ENCODE assay signal across 26 mouse cellular contexts in genomic region chr17:8555785-8556184, GRCm38 (mm10). TPM values are rescaled to one million over a fixed set of nuclear protein-coding genes. Genes with fewer than 3 reads are reported as not detected.
DNase-seq lines count a peak whose midpoint lies in the region; ATAC-seq and TF ChIP-seq lines count a peak whose summit lies in the region.
"Had no signal": no experiment of that assay in that cellular context is flagged by ENCODE, and none has a peak within 500 bp of the region (broad histone marks: within the 10 kb centered on the region; RNA-seq: fewer than 3 reads in every experiment).

No protein-coding gene starts in this region.

- no peaks in the 10 kb centered on the region for H3K27me3 ChIP-seq in heart, embryonic 14.5 days (ENCODE audit: control insufficient read depth, insufficient read depth, low read length)
- no peaks in the 10 kb centered on the region; the same call in 1 of the 2 replicates for H3K27me3 ChIP-seq in lung, embryonic 14.5 days (ENCODE audit: insufficient read depth, low read length)
- H3K27me3 ChIP-seq: forebrain, embryonic 13.5 days; hindbrain, embryonic 13.5 days had no signal

- TF ChIP-seq CTCF in lung, embryonic 14.5 days (IDR thresholded peaks at IDR 0.05; ENCODE audit: low read depth): no peak
- no peak for TF ChIP-seq CTCF in lung, adult 2 months (IDR thresholded peaks at IDR 0.05; ENCODE audit: insufficient read depth, low read length)

- ATAC-seq in cerebellum, adult (ENCODE audit: insufficient number of reproducible peaks, low FRiP score, low TSS enrichment): no peak
- no peak for ATAC-seq in heart, embryonic 14.5 days (ENCODE audit: insufficient number of reproducible peaks, insufficient read depth, low FRiP score, low read depth)
- no peak for ATAC-seq in lung, embryonic 14.5 days (ENCODE audit: insufficient read depth)
- ATAC-seq: forebrain, embryonic 13.5 days; forebrain, postnatal 0 days; hindbrain, postnatal 0 days had no signal

- H3K9me3 ChIP-seq in heart, embryonic 14.5 days (ENCODE audit: control insufficient read depth, low read length): no peaks in the 10 kb centered on the region
- H3K9me3 ChIP-seq in lung, embryonic 14.5 days (ENCODE audit: low read depth, low read length): no peaks in the 10 kb centered on the region
- H3K9me3 ChIP-seq: embryonic facial prominence, embryonic 10.5 days; forebrain, embryonic 13.5 days; hindbrain, embryonic 13.5 days had no signal

- DNase-seq in cerebellum, adult 11-12 months: peak; percentile 55
- no peak for DNase-seq in cerebellum, adult 11 months
- DNase-seq in cerebellum, postnatal 14 days: peak; percentile 51 to 58
- DNase-seq in heart, postnatal 36 days: no peak
- DNase-seq in lung, embryonic 14.5 days: peak; percentile 22
- DNase-seq in lung, adult 2 months: no peak
- DNase-seq: adrenal gland, postnatal 10 days; B cell, adult 2 months; forebrain, postnatal 0 days; gastrocnemius, postnatal 14 days; kidney, adult 11 months; kidney, adult 9 months had no signal

- peaks cover 12 to 26% of the 10 kb centered on the region in 2 experiments for H3K4me1 ChIP-seq in heart, embryonic 14.5 days (ENCODE audit: control insufficient read depth in 2 of 2, insufficient read depth in 2 of 2, low read length in 2 of 2)
- H3K4me1 ChIP-seq in lung, embryonic 14.5 days (ENCODE audit: insufficient read depth): no peaks in the 10 kb centered on the region
- H3K4me1 ChIP-seq in lung, adult 2 months (ENCODE audit: control insufficient read depth, insufficient read depth, low read length): no peaks in the 10 kb centered on the region
- H3K4me1 ChIP-seq: embryonic facial prominence, embryonic 10.5 days; forebrain, embryonic 13.5 days; hindbrain, embryonic 13.5 days had no signal

- H3K36me3 ChIP-seq in heart, embryonic 14.5 days (ENCODE audit: control insufficient read depth, insufficient read depth, low read length): no peaks in the 10 kb centered on the region
- H3K36me3 ChIP-seq in lung, embryonic 14.5 days (ENCODE audit: insufficient read depth): no peaks in the 10 kb centered on the region
- H3K36me3 ChIP-seq: embryonic facial prominence, embryonic 10.5 days; hindbrain, embryonic 13.5 days had no signal

- H3K4me3 ChIP-seq in heart, embryonic 14.5 days (ENCODE audit: control insufficient read depth in 1 of 2, insufficient read depth in 1 of 2, low read depth in 1 of 2, low read length in 2 of 2): no peak overlapping the region
- no peak overlapping the region for H3K4me3 ChIP-seq in lung, embryonic 14.5 days (ENCODE audit: low read depth, low read length)
- no peak overlapping the region for H3K4me3 ChIP-seq in lung, adult 2 months (replicated peaks; ENCODE audit: extremely low read depth, low read depth, low read length)
- H3K4me3 ChIP-seq: embryonic facial prominence, embryonic 10.5 days; forebrain, embryonic 13.5 days; hindbrain, embryonic 13.5 days had no signal

- intact Hi-C loops in heart, postnatal 36 days (cut with DNase I): no loop called here

- no peak overlapping the region for H3K9ac ChIP-seq in heart, embryonic 14.5 days (ENCODE audit: low read length)
- H3K9ac ChIP-seq in lung, embryonic 14.5 days: no peak overlapping the region
- H3K9ac ChIP-seq: forebrain, embryonic 13.5 days; forebrain, postnatal 0 days; hindbrain, embryonic 13.5 days had no signal

- H3K4me2 ChIP-seq in heart, embryonic 14.5 days (ENCODE audit: low read length): peak overlapping the region; percentile 37; the same call in 1 of the 2 replicates
- no peak overlapping the region for H3K4me2 ChIP-seq in lung, embryonic 14.5 days
- H3K4me2 ChIP-seq: forebrain, embryonic 13.5 days; hindbrain, embryonic 13.5 days had no signal

- H3K27ac ChIP-seq in heart, embryonic 14.5 days (replicated peaks in 1 of 2; ENCODE audit: control insufficient read depth in 1 of 2, insufficient read depth in 1 of 2, low read depth in 2 of 2, low read length in 2 of 2): peak overlapping the region; percentile 7 to 24; a peak in 3 of 4 replicates
- no peak overlapping the region for H3K27ac ChIP-seq in lung, embryonic 14.5 days (ENCODE audit: low read depth)
- H3K27ac ChIP-seq: embryonic facial prominence, embryonic 10.5 days; forebrain, embryonic 13.5 days; hindbrain, embryonic 13.5 days; hindbrain, postnatal 0 days had no signal

- TF ChIP-seq POLR2A in lung, adult 2 months (IDR thresholded peaks at IDR 0.05; ENCODE audit: borderline replicate concordance, extremely low read depth, low read depth, low read length): no peak

- whole genome bisulfite sequencing in heart, embryonic 14.5 days: 46% methylated on average over 9 of the region's 9 CpGs
- 50% methylated on average over 9 of the region's 9 CpGs for WGBS in lung, embryonic 14.5 days
- WGBS in lung, adult 2 months: 51% methylated on average over 9 of the region's 9 CpGs

RNA-seq across cellular contexts. Expression of gene Gm17087, which starts 11.0 kb away (rescaled TPM):
- polyA plus RNA-seq in heart, embryonic 14.5 days (2014; fragmentation: Nextera tagmentation; extraction: Ambion mirVana): not detected in 2 replicates
- total RNA-seq in heart, postnatal 36 days (2021): not detected
- not detected in 2 replicates for polyA plus RNA-seq in lung, embryonic 14.5 days (2014; fragmentation: Nextera tagmentation; extraction: Ambion mirVana)
- polyA plus RNA-seq in lung, adult 2 months (2012; rRNA removed): not detected in 2 replicates
- total RNA-seq: adrenal gland, postnatal 10 days; adrenal gland, postnatal 4 days; forebrain, postnatal 0 days; gastrocnemius, adult 18-20 months; gastrocnemius, postnatal 14 days; hematopoietic stem cell, adult 5-6 weeks; hindbrain, postnatal 0 days; MEL had no signal
- polyA plus RNA-seq: embryonic facial prominence, embryonic 10.5 days; embryonic facial prominence, embryonic 14.5 days; forebrain, embryonic 13.5 days; forebrain, postnatal 0 days; gonadal fat pad, adult 2 months; heart, embryonic 16.5 days; hindbrain, embryonic 13.5 days; hindbrain, postnatal 0 days; intestine, embryonic 14.5 days had no signal

RNA-seq across cellular contexts. Expression of gene Pde10a, which starts 30.6 kb away (rescaled TPM):
- polyA plus RNA-seq in heart, embryonic 14.5 days (2014; fragmentation: Nextera tagmentation; extraction: Ambion mirVana): 1.2 and 2.5 TPM in 2 replicates
- total RNA-seq in heart, postnatal 36 days (2021): 1 to 10 TPM; 2.7 to 3.5 TPM
- polyA plus RNA-seq in lung, embryonic 14.5 days (2014; fragmentation: Nextera tagmentation; extraction: Ambion mirVana): 2.6 and 3.4 TPM in 2 replicates
- 0.42 and 0.62 TPM in 2 replicates for polyA plus RNA-seq in lung, adult 2 months (2012; rRNA removed)

Comparison
In these comparisons a context has a peak if more than half of its experiments do, and no peak if none do; other contexts are left out.
1. DNase-seq: peak in cerebellum, adult 11-12 months (single experiment), cerebellum, postnatal 14 days (2 of 2) and lung, embryonic 14.5 days (single experiment); none in cerebellum, adult 11 months (single experiment), heart, postnatal 36 days (0 of 2) and lung, adult 2 months (single experiment).